Mouse (Mus musculus): Measurements from ENCODE around the gene Rb1. TPM values are rescaled to one million over a fixed set of nuclear protein-coding genes. Genes with fewer than 3 reads are reported as not detected.

Gene Rb1
- polyA plus RNA-seq, 1 experiment from 2014 or later: 41.4 TPM

DNA sequence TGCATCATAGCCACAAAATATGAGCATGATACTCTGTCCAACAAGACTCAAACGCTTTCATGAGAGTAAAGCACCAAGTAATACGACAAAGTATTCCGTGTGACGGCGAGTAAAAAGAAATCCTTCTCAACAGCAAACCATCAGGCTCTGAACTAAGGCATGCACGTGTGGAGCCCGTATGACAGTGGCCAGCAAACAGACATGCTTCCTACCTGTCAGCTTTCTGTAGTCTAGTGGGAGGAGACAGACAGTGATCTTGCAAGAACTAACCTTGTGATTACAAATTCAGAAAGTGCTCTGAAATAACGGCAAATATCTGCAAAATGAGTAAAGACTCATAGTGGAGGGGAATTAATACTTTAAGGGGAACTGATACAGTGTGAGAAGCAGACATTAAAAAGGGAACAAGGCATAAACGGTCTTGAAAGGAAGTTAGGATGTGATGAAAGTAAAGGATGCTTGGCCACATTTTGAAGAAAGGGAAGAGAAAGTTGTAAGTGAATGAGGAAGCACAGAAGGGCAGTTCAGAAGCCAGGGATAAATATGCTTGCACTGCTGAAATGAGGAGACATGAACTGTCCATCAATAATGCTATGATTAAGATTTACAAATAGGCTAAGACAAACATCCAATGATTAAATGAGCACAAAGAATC lies 103.2 kb downstream of the Rb1 start:
- WGBS: 90% methylated on average over 9 of the region's 9 CpGs
- H3K27ac ChIP-seq (ENCODE audit: low read depth, low read length): no peak overlapping the region
- no peaks in the 10 kb centered on the region; the same call in 1 of the 2 replicates for H3K4me1 ChIP-seq (ENCODE audit: control insufficient read depth, insufficient read depth, low read length)

DNA sequence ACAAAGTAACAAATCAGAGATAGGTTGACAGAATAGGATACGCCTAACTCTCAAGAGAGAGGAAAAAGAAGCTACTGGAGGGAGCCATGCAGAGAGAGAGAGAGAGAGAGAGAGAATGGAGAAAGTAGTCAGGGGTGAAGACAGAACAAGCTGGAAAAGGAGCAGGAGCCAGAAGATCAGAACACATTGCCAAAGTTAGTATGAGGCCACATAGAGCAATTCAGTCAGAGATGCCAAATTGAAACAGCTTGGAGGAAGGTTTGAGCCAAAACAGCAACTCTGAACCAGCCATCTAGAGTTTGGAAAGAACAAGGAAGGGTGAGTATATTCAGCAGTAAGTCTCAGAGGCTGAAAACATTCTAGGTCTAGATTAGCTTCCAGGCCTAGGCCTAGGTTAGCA lies 108.6 kb downstream of the Rb1 start:
- WGBS: 81% methylated on average over 1 of the region's 1 CpGs
- ATAC-seq (ENCODE audit: low FRiP score): no peak

More for the DNA sequence above, 103.2 kb downstream of the Rb1 start:
- ATAC-seq (ENCODE audit: low FRiP score) (no peak), DNase-seq (ENCODE audit: low spot score, missing footprints) (no peak)
- Histone ChIP-seq H3K36me3 (ENCODE audit: control insufficient read depth, insufficient read depth, low read length) (no peaks in the 10 kb centered on the region), H3K4me3 (ENCODE audit: low read depth, low read length) (no peak overlapping the region), H3K4me2 (no peak overlapping the region), H3K9ac (ENCODE audit: low read length) (no peak overlapping the region), H3K27me3 (ENCODE audit: control insufficient read depth, insufficient read depth, low read length) (no peaks in the 10 kb centered on the region), H3K9me3 (ENCODE audit: control insufficient read depth, low read length) (no peaks in the 10 kb centered on the region)

DNA sequence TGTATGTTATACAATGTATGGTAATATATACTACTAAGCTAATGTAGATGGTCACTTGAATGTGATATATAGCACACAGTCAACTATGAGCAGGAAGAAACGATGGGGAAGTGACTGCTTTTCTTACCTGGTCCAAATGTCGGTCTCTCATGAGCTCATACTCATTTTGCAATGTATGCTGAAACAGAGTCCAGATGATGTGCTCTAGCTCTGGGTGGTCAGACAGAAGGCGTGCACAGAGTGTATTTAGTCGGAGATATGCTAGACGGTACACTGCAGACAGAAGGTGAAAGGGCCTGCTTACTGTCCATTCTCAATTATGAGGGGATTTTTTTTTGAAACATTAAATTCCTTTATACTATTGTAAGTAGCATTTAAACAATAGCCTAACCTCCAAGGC lies 114.1 kb downstream of the Rb1 start:
- DNase-seq (ENCODE audit: low spot score, missing footprints) (no peak), ATAC-seq (ENCODE audit: low FRiP score) (no peak)
- Histone ChIP-seq H3K4me2 (no peak overlapping the region), H3K9me3 (ENCODE audit: control insufficient read depth, low read length) (no peaks in the 10 kb centered on the region), H3K9ac (ENCODE audit: low read length) (no peak overlapping the region), H3K4me3 (ENCODE audit: low read depth, low read length) (no peak overlapping the region), H3K27me3 (ENCODE audit: control insufficient read depth, insufficient read depth, low read length) (no peaks in the 10 kb centered on the region), H3K4me1 (ENCODE audit: control insufficient read depth, insufficient read depth, low read length) (no peaks in the 10 kb centered on the region), H3K36me3 (ENCODE audit: control insufficient read depth, insufficient read depth, low read length) (no peaks in the 10 kb centered on the region; the same call in 1 of the 2 replicates), H3K27ac (ENCODE audit: low read depth, low read length) (no peak overlapping the region)
- WGBS: 97% methylated on average over 5 of the region's 5 CpGs

More for the DNA sequence above, 108.6 kb downstream of the Rb1 start:
- Histone ChIP-seq H3K36me3 (ENCODE audit: control insufficient read depth, insufficient read depth, low read length) (no peaks in the 10 kb centered on the region; the same call in 1 of the 2 replicates), H3K9me3 (ENCODE audit: control insufficient read depth, low read length) (no peaks in the 10 kb centered on the region), H3K4me1 (ENCODE audit: control insufficient read depth, insufficient read depth, low read length) (no peaks in the 10 kb centered on the region; the same call in 1 of the 2 replicates), H3K27ac (ENCODE audit: low read depth, low read length) (no peak overlapping the region), H3K4me2 (no peak overlapping the region), H3K4me3 (ENCODE audit: low read depth, low read length) (no peak overlapping the region), H3K27me3 (ENCODE audit: control insufficient read depth, insufficient read depth, low read length) (no peaks in the 10 kb centered on the region), H3K9ac (ENCODE audit: low read length) (no peak overlapping the region)
- DNase-seq (ENCODE audit: low spot score, missing footprints): no peak

DNA sequence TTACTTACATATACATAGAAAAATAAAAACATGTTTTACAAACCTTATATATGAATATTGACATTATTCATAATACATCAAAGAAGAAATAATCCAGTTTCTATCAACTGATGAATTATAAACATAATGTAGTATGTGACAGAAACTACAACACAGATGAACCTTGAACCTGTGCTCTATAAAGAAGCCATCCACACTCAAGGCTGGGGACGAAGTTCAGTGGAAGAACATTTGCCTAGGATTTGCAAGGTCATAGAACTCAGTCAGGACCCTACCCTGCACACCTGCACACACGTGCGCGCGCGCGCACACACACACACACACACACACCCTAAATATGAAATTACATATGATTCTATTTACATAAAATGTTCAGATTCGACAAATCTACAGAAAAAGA lies 115.4 kb downstream of the Rb1 start:
- 94% methylated on average over 8 of the region's 8 CpGs for WGBS
- no peak overlapping the region for H3K9ac ChIP-seq (ENCODE audit: low read length)
- no peak for ATAC-seq (ENCODE audit: low FRiP score)

DNA sequence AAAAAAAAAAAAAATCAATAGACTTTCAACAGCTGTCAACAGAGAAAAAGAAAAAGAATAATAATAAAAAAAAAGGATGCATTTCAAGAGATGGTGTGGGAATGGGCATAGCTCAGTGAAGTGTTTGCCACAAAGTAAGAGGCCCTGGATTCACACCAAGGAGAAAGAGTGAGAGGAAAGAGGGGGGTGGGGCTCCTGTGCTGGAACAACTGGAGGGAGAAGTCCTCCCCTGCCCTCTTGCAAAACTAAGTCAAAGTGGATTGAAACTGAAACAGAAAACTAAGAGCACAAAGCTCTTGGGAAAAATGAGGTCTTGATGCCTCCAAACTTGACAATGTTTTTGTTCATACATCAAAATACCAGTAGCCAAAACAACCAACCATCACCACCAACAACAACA lies 116.4 kb downstream of the Rb1 start:
- no peak overlapping the region for H3K4me3 ChIP-seq (ENCODE audit: low read depth, low read length)
- no peak overlapping the region for H3K4me2 ChIP-seq
- no peak overlapping the region for H3K9ac ChIP-seq (ENCODE audit: low read length)
- no peaks in the 10 kb centered on the region for H3K27me3 ChIP-seq (ENCODE audit: control insufficient read depth, insufficient read depth, low read length)
- no peaks in the 10 kb centered on the region for H3K9me3 ChIP-seq (ENCODE audit: control insufficient read depth, low read length)
- H3K4me1 ChIP-seq (ENCODE audit: control insufficient read depth, insufficient read depth, low read length): no peaks in the 10 kb centered on the region
- DNase-seq (ENCODE audit: low spot score, missing footprints) (no peak), ATAC-seq (ENCODE audit: low FRiP score) (no peak)
- H3K27ac ChIP-seq (ENCODE audit: low read depth, low read length): no peak overlapping the region
- H3K36me3 ChIP-seq (ENCODE audit: control insufficient read depth, insufficient read depth, low read length): no peaks in the 10 kb centered on the region

More for the DNA sequence above, 115.4 kb downstream of the Rb1 start:
- Histone ChIP-seq H3K4me2 (no peak overlapping the region), H3K27ac (ENCODE audit: low read depth, low read length) (no peak overlapping the region), H3K36me3 (ENCODE audit: control insufficient read depth, insufficient read depth, low read length) (no peaks in the 10 kb centered on the region; the same call in 1 of the 2 replicates), H3K4me3 (ENCODE audit: low read depth, low read length) (no peak overlapping the region), H3K4me1 (ENCODE audit: control insufficient read depth, insufficient read depth, low read length) (no peaks in the 10 kb centered on the region), H3K27me3 (ENCODE audit: control insufficient read depth, insufficient read depth, low read length) (no peaks in the 10 kb centered on the region), H3K9me3 (ENCODE audit: control insufficient read depth, low read length) (no peaks in the 10 kb centered on the region)
- DNase-seq (ENCODE audit: low spot score, missing footprints): no peak

DNA sequence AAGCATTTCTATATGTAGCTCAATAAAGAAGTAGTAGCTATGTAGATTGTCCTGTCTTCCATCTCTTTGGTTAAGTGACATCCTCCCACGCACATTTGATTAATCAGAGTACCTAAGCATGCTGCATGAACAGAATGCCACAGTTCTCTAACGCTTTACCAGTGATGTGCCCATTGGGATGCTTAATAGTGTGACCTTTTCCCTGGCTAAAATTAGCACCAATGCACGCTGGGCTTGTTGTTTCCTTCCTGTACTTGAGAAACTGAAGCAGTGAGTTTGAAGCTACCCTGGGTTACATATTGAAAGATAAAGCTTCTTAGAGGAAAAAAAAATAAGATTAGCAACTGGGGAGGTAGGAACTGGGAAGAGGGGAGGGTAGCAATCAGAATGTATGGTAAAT lies 121.6 kb downstream of the Rb1 start:
- WGBS: 81% methylated on average over 3 of the region's 3 CpGs
- no peak for ATAC-seq (ENCODE audit: low FRiP score)

DNA sequence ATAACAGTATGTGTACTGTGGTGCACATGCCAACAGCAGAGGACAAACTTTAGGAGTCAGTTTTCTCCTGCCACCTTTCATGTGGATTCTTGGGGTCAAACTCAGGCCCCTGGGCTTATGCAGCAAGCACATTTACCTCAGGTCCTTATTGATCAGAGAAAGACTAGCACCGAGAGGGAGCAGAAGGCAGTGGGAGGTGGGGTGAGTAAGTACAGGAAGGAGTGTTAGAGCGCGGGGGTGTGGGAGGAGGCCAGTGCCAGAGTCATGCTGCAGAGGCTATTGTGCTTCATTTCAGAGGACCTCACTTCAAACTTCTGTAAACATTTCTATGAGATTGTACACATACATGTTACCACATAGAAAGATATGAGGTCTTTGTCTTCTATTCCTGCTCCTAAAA lies 124.2 kb downstream of the Rb1 start:
- Histone ChIP-seq H3K9ac (ENCODE audit: low read length) (no peak overlapping the region), H3K4me1 (ENCODE audit: control insufficient read depth, insufficient read depth, low read length) (no peaks in the 10 kb centered on the region), H3K36me3 (ENCODE audit: control insufficient read depth, insufficient read depth, low read length) (no peaks in the 10 kb centered on the region; the same call in 1 of the 2 replicates), H3K27me3 (ENCODE audit: control insufficient read depth, insufficient read depth, low read length) (no peaks in the 10 kb centered on the region), H3K9me3 (ENCODE audit: control insufficient read depth, low read length) (no peaks in the 10 kb centered on the region), H3K4me2 (no peak overlapping the region), H3K27ac (ENCODE audit: low read depth, low read length) (no peak overlapping the region), H3K4me3 (ENCODE audit: low read depth, low read length) (no peak overlapping the region)
- no peak for DNase-seq (ENCODE audit: low spot score, missing footprints)
- 82% methylated on average over 3 of the region's 3 CpGs for WGBS
- no peak for ATAC-seq (ENCODE audit: low FRiP score)

More for the DNA sequence above, 121.6 kb downstream of the Rb1 start:
- H3K4me3 ChIP-seq (ENCODE audit: low read depth, low read length): no peak overlapping the region
- H3K9me3 ChIP-seq (ENCODE audit: control insufficient read depth, low read length): no peaks in the 10 kb centered on the region
- no peak overlapping the region for H3K27ac ChIP-seq (ENCODE audit: low read depth, low read length)
- no peak overlapping the region for H3K9ac ChIP-seq (ENCODE audit: low read length)
- H3K36me3 ChIP-seq (ENCODE audit: control insufficient read depth, insufficient read depth, low read length): no peaks in the 10 kb centered on the region
- no peaks in the 10 kb centered on the region for H3K4me1 ChIP-seq (ENCODE audit: control insufficient read depth, insufficient read depth, low read length)
- no peak for DNase-seq (ENCODE audit: low spot score, missing footprints)
- no peak overlapping the region for H3K4me2 ChIP-seq
- H3K27me3 ChIP-seq (ENCODE audit: control insufficient read depth, insufficient read depth, low read length): no peaks in the 10 kb centered on the region

DNA sequence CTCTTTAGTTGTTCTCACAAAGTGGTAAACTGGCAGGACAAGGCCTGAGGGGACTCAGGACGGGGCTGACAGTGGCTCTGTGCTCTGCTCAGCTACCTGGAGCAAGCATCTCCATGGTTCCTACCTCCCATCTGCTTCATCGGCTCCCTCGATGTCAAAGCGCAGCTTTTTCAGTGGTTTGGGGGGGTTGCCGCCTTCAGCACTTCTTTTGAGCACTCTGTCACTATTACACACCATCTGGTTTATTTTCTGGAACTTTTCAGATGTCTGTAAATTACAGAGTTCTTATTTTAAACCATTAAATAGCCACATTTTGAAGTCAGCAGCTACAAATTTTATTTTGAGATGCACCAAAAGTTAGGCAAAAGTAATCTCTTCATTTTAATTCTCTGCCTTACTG lies 126.6 kb downstream of the Rb1 start:
- ATAC-seq (ENCODE audit: low FRiP score): no peak
- Histone ChIP-seq H3K9me3 (ENCODE audit: control insufficient read depth, low read length) (no peaks in the 10 kb centered on the region), H3K4me3 (ENCODE audit: low read depth, low read length) (no peak overlapping the region), H3K27me3 (ENCODE audit: control insufficient read depth, insufficient read depth, low read length) (no peaks in the 10 kb centered on the region), H3K9ac (ENCODE audit: low read length) (no peak overlapping the region), H3K27ac (ENCODE audit: low read depth, low read length) (no peak overlapping the region), H3K4me1 (ENCODE audit: control insufficient read depth, insufficient read depth, low read length) (no peaks in the 10 kb centered on the region), H3K36me3 (ENCODE audit: control insufficient read depth, insufficient read depth, low read length) (peaks cover 4% of the 10 kb centered on the region; the same call in 1 of the 2 replicates), H3K4me2 (no peak overlapping the region)
- WGBS: 65% methylated on average over 5 of the region's 5 CpGs
- no peak for DNase-seq (ENCODE audit: low spot score, missing footprints)

DNA sequence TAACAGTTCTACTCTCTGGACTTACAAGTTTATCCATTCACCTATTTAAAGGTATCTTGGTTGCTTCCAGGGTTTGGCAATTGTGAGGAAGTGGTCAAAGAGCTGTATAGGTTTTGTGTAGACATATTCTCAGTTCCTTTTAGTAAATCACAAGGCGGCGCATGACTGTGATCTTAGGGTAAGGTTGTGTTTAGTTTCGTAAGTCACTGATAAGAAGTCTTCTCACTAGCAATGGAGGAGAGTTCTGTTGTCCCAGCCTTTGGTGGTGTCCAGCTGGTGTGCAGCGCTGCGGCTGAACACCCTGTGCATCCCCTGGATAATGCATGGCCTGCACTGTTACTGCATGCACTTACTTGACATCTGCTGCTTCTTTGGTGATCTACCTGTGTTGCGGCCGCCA lies 138.7 kb downstream of the Rb1 start:
- ATAC-seq (ENCODE audit: low FRiP score): no peak
- Histone ChIP-seq H3K9me3 (ENCODE audit: control insufficient read depth, low read length) (peaks cover 4% of the 10 kb centered on the region; the same call in 1 of the 2 replicates), H3K4me1 (ENCODE audit: control insufficient read depth, insufficient read depth, low read length) (no peaks in the 10 kb centered on the region), H3K4me3 (ENCODE audit: low read depth, low read length) (no peak overlapping the region), H3K27me3 (ENCODE audit: control insufficient read depth, insufficient read depth, low read length) (no peaks in the 10 kb centered on the region), H3K36me3 (ENCODE audit: control insufficient read depth, insufficient read depth, low read length) (peaks cover 11% of the 10 kb centered on the region), H3K9ac (ENCODE audit: low read length) (no peak overlapping the region), H3K4me2 (no peak overlapping the region), H3K27ac (ENCODE audit: low read depth, low read length) (no peak overlapping the region)
- 86% methylated on average over 7 of the region's 7 CpGs for WGBS
- DNase-seq (ENCODE audit: low spot score, missing footprints): no peak
